Mouse (Mus musculus) cerebellum, adult 18-20 months (tissue): ENCODE results near the gene Car6.
A peak's percentile ranks its signal among the peaks of the same experiment; 100 is the strongest.

Experiments used
- DNase-seq, 2 experiments: peaks; one replicate each; pipeline ENCODE4 v3.0.0; 2021

Car6 gene

GRCm38 (mm10) chr4:150228581-150229348, 27.6 kb upstream of the Car6 start:
- no peak for DNase-seq

- peak; percentile 89 to 95 for DNase-seq
Observed at GRCm38 (mm10) chr4:150226818-150227688, 25.9 kb upstream of the Car6 start.

- DNase-seq, result no peak
Observed at GRCm38 (mm10) chr4:150225700-150226099, 24.6 kb upstream of the Car6 start.

GRCm38 (mm10) chr4:150223830-150224229, 22.7 kb upstream of the Car6 start:
- DNase-seq, result no peak

GRCm38 (mm10) chr4:150221017-150221640, 20.0 kb upstream of the Car6 start:
- DNase-seq, result no peak

GRCm38 (mm10) chr4:150220584-150220983, 19.5 kb upstream of the Car6 start:
- DNase-seq, result no peak

GRCm38 (mm10) chr4:150219501-150220292, 18.6 kb upstream of the Car6 start:
- DNase-seq, result peak; percentile 64 to 73

GRCm38 (mm10) chr4:150217935-150218334, 16.8 kb upstream of the Car6 start:
- DNase-seq, result no peak

- DNase-seq, result no peak
Observed at GRCm38 (mm10) chr4:150217042-150217554, 16.0 kb upstream of the Car6 start.

GRCm38 (mm10) chr4:150216423-150216822, 15.3 kb upstream of the Car6 start:
- DNase-seq, result no peak

GRCm38 (mm10) chr4:150213910-150214309, 12.8 kb upstream of the Car6 start:
- DNase-seq, result no peak

- no peak for DNase-seq
Observed at GRCm38 (mm10) chr4:150212553-150212971, 11.4 kb upstream of the Car6 start.

- DNase-seq, result no peak
Observed at GRCm38 (mm10) chr4:150211930-150212552, 10.9 kb upstream of the Car6 start.

- DNase-seq, result no peak
Observed at GRCm38 (mm10) chr4:150210306-150210705, 9.2 kb upstream of the Car6 start.

- DNase-seq, result no peak
Observed at GRCm38 (mm10) chr4:150209751-150210150, 8.6 kb upstream of the Car6 start.

GRCm38 (mm10) chr4:150204877-150205276, 3.7 kb upstream of the Car6 start:
- DNase-seq, result no peak

GRCm38 (mm10) chr4:150202702-150203101, 1.6 kb upstream of the Car6 start:
- DNase-seq, result no peak

GRCm38 (mm10) chr4:150198268-150198667, 2.9 kb downstream of the Car6 start:
- no peak for DNase-seq

- peak; percentile 6 to 23 for DNase-seq
Observed at GRCm38 (mm10) chr4:150193915-150194314, 7.2 kb downstream of the Car6 start.

GRCm38 (mm10) chr4:150192199-150192598, 8.9 kb downstream of the Car6 start:
- no peak for DNase-seq

- no peak for DNase-seq
Observed at GRCm38 (mm10) chr4:150188236-150188635, 12.9 kb downstream of the Car6 start.

GRCm38 (mm10) chr4:150181304-150181703, 19.8 kb downstream of the Car6 start:
- DNase-seq, result no peak
